Mouse (Mus musculus) limb, embryonic 10.5 days (tissue): ENCODE data around the gene Adk. TPM values are rescaled to one million over a fixed set of nuclear protein-coding genes. Genes with fewer than 3 reads are reported as not detected.

Source experiments
- DNase-seq: peaks from one replicate; pipeline ENCODE4 v3.0.0-alpha.2; 2017; ENCODE audit warnings: low spot score
- H3K27ac ChIP-seq: fragments of 300-500 bp; sonication (generic); 2 replicates; pipeline ENCODE4 v1.5.1; 2016; ENCODE audit warnings: mild to moderate bottlenecking
- H3K27me3 ChIP-seq: fragments of 300-500 bp; sonication (generic); 2 replicates; pipeline ENCODE4 v1.6.1; 2016; ENCODE audit warnings: low read depth, mild to moderate bottlenecking; ENCODE audit not compliant: poor library complexity, severe bottlenecking
- H3K36me3 ChIP-seq: fragments of 300-500 bp; sonication (generic); 2 replicates; pipeline ENCODE4 v1.6.1; 2016; ENCODE audit warnings: mild to moderate bottlenecking, moderate library complexity
- H3K4me1 ChIP-seq: fragments of 300-500 bp; sonication (generic); 2 replicates; pipeline ENCODE4 v1.6.1; 2016
- H3K4me3 ChIP-seq: fragments of 300-500 bp; sonication (generic); 2 replicates; pipeline ENCODE4 v1.5.1; 2016; ENCODE audit warnings: mild to moderate bottlenecking, moderate library complexity
- H3K9me3 ChIP-seq: fragments of 300-500 bp; sonication (generic); replicated peaks from 2 replicates; pipeline ENCODE4 v1.6.1; 2016; ENCODE audit warnings: mild to moderate bottlenecking
- WGBS: fragments of 180-500 bp; shearing (Covaris S2); methylation state at CpG from one replicate; pipeline ENCODE4 v1.1.7; 2016; 5-methylcytosine and 5-hydroxymethylcytosine counted together
- polyA plus RNA-seq: library from polyadenylated mRNA; unstranded; fragments of >200 nt; fragmentation: Nextera tagmentation; extraction: Ambion mirVana; gene quantifications from 2 replicates; pipeline ENCODE4 v1.2.1, GENCODE M21; 2016

Gene Adk
- polyA plus RNA-seq, 1 experiment from 2014 or later, result 170 TPM

DNA sequence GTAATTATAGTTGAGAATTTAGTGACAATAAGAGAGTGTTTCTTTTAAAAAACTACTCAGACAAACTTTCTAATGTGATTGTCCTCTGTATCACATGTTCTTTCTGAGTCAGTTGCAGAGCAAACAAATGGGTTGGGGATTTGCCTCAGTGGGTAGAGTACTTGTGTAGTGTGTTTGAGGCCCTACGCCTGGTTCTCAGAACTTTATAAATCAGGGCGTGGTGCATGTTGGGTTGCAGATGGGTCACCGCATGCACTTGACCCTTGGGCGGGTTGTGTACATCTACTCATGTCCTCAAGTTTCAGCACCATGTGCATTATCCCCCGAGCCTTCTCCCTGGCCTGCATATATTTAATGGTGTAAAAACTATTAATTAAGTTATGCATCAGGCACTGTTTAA, 59.8 kb downstream of the Adk start:
- no peak overlapping the region for H3K4me3 ChIP-seq
- H3K4me1 ChIP-seq, result no peaks in the 10 kb centered on the region
- no peak for DNase-seq
- no peaks in the 10 kb centered on the region for H3K27me3 ChIP-seq
- no peaks in the 10 kb centered on the region for H3K36me3 ChIP-seq
- 91% methylated on average over 5 of the region's 5 CpGs for WGBS
- no peaks in the 10 kb centered on the region for H3K9me3 ChIP-seq
- H3K27ac ChIP-seq, result no peak overlapping the region

DNA sequence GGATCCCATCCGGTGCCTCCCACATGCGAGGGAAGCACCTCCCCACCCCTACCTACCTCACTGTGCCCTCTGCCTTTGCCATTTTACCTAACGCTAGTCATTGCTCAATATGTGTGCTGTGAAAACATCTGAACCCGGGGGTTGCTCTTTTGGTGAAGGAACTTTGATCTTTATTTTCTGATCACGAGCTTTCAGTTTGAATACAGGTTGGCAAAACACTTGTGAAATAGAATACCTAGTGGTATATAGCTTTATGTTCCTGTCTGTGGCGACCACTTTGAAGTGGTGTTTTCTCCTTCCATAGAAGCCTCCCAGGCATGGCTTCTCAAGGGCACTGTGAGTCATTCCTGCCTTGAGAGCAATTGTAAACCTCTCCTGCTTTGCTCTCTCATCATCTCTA, 60.4 kb downstream of the Adk start:
- H3K4me3 ChIP-seq, result no peak overlapping the region
- H3K9me3 ChIP-seq, result no peaks in the 10 kb centered on the region
- DNase-seq, result no peak
- H3K4me1 ChIP-seq, result no peaks in the 10 kb centered on the region
- H3K27me3 ChIP-seq, result no peaks in the 10 kb centered on the region
- H3K36me3 ChIP-seq, result no peaks in the 10 kb centered on the region
- WGBS, result 88% methylated on average over 6 of the region's 6 CpGs
- H3K27ac ChIP-seq, result no peak overlapping the region

DNA sequence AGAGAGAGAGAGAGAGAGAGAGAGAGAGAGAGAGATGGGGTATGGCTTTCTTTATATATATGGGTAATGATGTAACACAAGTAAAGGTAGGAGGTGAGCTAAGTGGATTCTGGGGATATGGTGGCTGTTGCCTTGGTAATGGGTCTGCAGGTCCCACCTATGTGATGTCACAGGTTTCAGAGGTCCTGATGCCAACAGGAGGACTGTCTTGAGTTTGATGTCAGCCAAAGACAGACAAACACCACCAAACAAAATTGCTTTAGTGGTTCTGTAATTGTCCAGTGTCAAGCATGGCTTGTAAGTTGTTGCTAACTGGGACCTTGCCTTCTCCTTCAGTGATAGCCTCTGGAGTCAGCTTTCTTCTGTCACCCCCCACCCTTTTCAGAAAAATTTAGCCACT, 62.0 kb downstream of the Adk start:
- DNase-seq, result no peak
- Histone ChIP-seq H3K27ac (no peak overlapping the region), H3K4me1 (no peaks in the 10 kb centered on the region), H3K36me3 (no peaks in the 10 kb centered on the region), H3K27me3 (no peaks in the 10 kb centered on the region), H3K9me3 (no peaks in the 10 kb centered on the region), H3K4me3 (no peak overlapping the region)

- 65% methylated on average over 4 of the region's 4 CpGs for WGBS
- Histone ChIP-seq H3K27me3 (no peaks in the 10 kb centered on the region), H3K4me1 (no peaks in the 10 kb centered on the region)
These were observed 62.9 kb downstream of the Adk start for GRCm38 (mm10) chr14:21115318-21115717.

GRCm38 (mm10) chr14:21115888-21116460, 63.6 kb downstream of the Adk start:
- Histone ChIP-seq H3K27ac (no peak overlapping the region), H3K9me3 (no peaks in the 10 kb centered on the region), H3K4me1 (no peaks in the 10 kb centered on the region), H3K27me3 (no peaks in the 10 kb centered on the region), H3K4me3 (no peak overlapping the region), H3K36me3 (no peaks in the 10 kb centered on the region)
- DNase-seq, result no peak
- 73% methylated on average over 3 of the region's 3 CpGs for WGBS

More at GRCm38 (mm10) chr14:21115318-21115717, 62.9 kb downstream of the Adk start:
- H3K36me3 ChIP-seq, result no peaks in the 10 kb centered on the region
- H3K27ac ChIP-seq, result no peak overlapping the region
- H3K4me3 ChIP-seq, result no peak overlapping the region
- no peak for DNase-seq
- H3K9me3 ChIP-seq, result no peaks in the 10 kb centered on the region

GRCm38 (mm10) chr14:21118095-21118494, 65.7 kb downstream of the Adk start:
- no peaks in the 10 kb centered on the region for H3K27me3 ChIP-seq
- no peaks in the 10 kb centered on the region for H3K9me3 ChIP-seq
- no peaks in the 10 kb centered on the region for H3K4me1 ChIP-seq
- no peak for DNase-seq
- no peak overlapping the region for H3K4me3 ChIP-seq
- H3K36me3 ChIP-seq, result no peaks in the 10 kb centered on the region
- 89% methylated on average over 4 of the region's 4 CpGs for WGBS
- no peak overlapping the region for H3K27ac ChIP-seq

DNA sequence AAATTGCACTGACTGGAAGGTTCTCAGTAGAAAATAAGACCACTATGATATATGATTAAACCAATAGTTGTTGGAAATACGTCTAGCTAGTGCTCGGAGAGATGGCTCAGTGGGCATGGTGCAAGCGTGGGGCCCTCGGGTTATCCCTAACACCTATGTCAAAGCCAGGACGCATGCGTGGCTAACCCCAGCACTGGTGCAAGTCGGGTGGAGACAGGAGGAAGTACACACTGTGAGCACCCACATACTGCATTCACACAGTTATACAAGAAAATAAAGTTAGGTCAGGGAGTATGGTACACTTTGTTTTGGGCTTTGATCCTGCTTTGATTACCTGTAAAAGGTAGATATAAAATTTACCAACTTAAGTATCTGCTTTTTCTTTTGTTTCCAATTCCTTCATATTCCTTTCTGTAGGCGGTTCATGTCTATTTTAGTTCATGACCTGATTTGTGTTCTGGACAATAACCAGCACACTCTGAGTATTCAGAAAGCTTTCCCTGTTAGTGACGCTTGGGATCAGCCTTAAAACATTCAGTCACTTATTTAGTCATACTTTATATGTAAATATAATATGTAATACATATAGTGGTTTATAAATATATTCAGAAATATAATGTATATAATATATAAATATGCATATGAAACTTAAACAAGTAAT, 67.4 kb downstream of the Adk start:
- no peak overlapping the region for H3K4me3 ChIP-seq
- H3K27ac ChIP-seq, result no peak overlapping the region
- peaks cover 7% of the 10 kb centered on the region for H3K36me3 ChIP-seq
- H3K27me3 ChIP-seq, result no peaks in the 10 kb centered on the region
- 89% methylated on average over 9 of the region's 9 CpGs for WGBS
- H3K9me3 ChIP-seq, result no peaks in the 10 kb centered on the region
- no peak for DNase-seq
- H3K4me1 ChIP-seq, result no peaks in the 10 kb centered on the region

GRCm38 (mm10) chr14:21120473-21120872, 68.1 kb downstream of the Adk start:
- no peaks in the 10 kb centered on the region for H3K4me1 ChIP-seq
- no peaks in the 10 kb centered on the region for H3K27me3 ChIP-seq
- no peak overlapping the region for H3K27ac ChIP-seq
- 57% methylated on average over 3 of the region's 3 CpGs for WGBS
- peaks cover 7% of the 10 kb centered on the region for H3K36me3 ChIP-seq
- DNase-seq, result no peak
- H3K4me3 ChIP-seq, result no peak overlapping the region
- no peaks in the 10 kb centered on the region for H3K9me3 ChIP-seq

DNA sequence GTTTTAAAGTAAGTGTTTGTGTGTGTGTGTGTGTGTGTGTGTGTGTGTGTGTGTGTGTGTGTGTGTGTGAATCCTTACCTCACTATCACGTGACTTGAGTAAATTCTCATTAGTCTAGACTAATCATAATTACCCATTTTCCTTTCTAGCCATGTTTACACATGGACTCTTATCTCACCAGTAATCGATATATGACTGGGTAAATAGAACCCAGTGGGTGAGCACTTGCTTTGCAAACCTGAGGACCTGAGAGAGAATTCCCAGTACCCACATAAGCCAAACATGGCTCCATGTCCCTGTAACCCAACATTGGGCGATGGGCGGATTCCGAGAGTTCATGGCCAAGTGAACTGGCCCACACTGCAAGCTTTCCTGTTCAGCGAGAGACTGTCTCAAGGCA, 74.8 kb downstream of the Adk start:
- H3K36me3 ChIP-seq, result peaks cover 7% of the 10 kb centered on the region
- no peak overlapping the region for H3K27ac ChIP-seq
- H3K27me3 ChIP-seq, result no peaks in the 10 kb centered on the region
- H3K4me1 ChIP-seq, result no peaks in the 10 kb centered on the region
- no peak overlapping the region for H3K4me3 ChIP-seq
- no peaks in the 10 kb centered on the region for H3K9me3 ChIP-seq
- 95% methylated on average over 6 of the region's 6 CpGs for WGBS
- DNase-seq, result no peak

DNA sequence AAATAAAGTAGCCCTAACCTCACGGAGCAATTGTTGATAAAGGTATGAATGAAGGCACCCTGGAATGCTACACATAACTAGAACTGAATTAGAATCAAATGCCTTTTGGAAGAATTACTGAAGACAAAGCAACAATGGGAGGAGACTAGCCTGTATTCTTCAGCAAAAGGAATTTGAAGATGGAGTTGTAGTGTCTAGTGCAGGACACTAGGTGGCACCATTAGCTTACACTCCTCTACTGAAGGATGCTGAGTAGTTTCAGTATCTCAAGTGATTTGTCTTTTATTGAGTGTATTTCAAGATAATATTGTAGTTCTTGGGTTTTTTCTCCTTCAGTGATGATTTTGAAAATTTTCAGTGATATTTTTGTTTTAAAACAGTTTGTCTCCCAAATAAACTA, 84.5 kb downstream of the Adk start:
- Histone ChIP-seq H3K27ac (no peak overlapping the region), H3K4me1 (no peaks in the 10 kb centered on the region), H3K9me3 (no peaks in the 10 kb centered on the region), H3K27me3 (no peaks in the 10 kb centered on the region), H3K36me3 (no peaks in the 10 kb centered on the region), H3K4me3 (no peak overlapping the region)
- peak; percentile 47 for DNase-seq
- WGBS, result 33% methylated on average over 1 of the region's 1 CpGs

GRCm38 (mm10) chr14:21142603-21143002, 90.2 kb downstream of the Adk start:
- Histone ChIP-seq H3K9me3 (no peaks in the 10 kb centered on the region), H3K4me1 (peaks cover 27% of the 10 kb centered on the region), H3K36me3 (no peaks in the 10 kb centered on the region), H3K4me3 (no peak overlapping the region), H3K27me3 (no peaks in the 10 kb centered on the region), H3K27ac (no peak overlapping the region)
- DNase-seq, result no peak
- 96% methylated on average over 1 of the region's 1 CpGs for WGBS

- WGBS, result 78% methylated on average over 8 of the region's 8 CpGs
- H3K36me3 ChIP-seq, result no peaks in the 10 kb centered on the region
- no peak overlapping the region for H3K4me3 ChIP-seq
- peaks cover 31% of the 10 kb centered on the region for H3K4me1 ChIP-seq
- H3K27ac ChIP-seq, result peak overlapping the region; percentile 10; the same call in 1 of the 2 replicates
- H3K9me3 ChIP-seq, result no peaks in the 10 kb centered on the region
- no peaks in the 10 kb centered on the region for H3K27me3 ChIP-seq
- DNase-seq, result peak; percentile 40
These were observed 91.2 kb downstream of the Adk start for GRCm38 (mm10) chr14:21143406-21144115.

GRCm38 (mm10) chr14:21147171-21147570, 94.8 kb downstream of the Adk start:
- 84% methylated on average over 1 of the region's 1 CpGs for WGBS
- Histone ChIP-seq H3K27ac (no peak overlapping the region), H3K9me3 (no peaks in the 10 kb centered on the region), H3K36me3 (no peaks in the 10 kb centered on the region), H3K4me3 (no peak overlapping the region), H3K27me3 (no peaks in the 10 kb centered on the region), H3K4me1 (peaks cover 31% of the 10 kb centered on the region)
- DNase-seq, result no peak
